Mouse (Mus musculus) heart, postnatal 0 days (tissue): ENCODE measurements around the gene Chn1. TPM values are rescaled to one million over a fixed set of nuclear protein-coding genes. Genes with fewer than 3 reads are reported as not detected.

Experiments used
- ATAC-seq: fragments of 200-750 bp; cut with Nextera tagmentation; 2 replicates; pipeline ENCODE4 v1.8.0; 2017; ENCODE audit warnings: low read depth, moderate number of reproducible peaks, moderate library complexity; ENCODE audit not compliant: insufficient read depth
- DNase-seq: peaks from one replicate; pipeline ENCODE4 v3.0.0-alpha.2; 2016; ENCODE audit warnings: low spot score
- H3K27ac ChIP-seq: fragments of 300-500 bp; sonication (generic); 2 replicates; pipeline ENCODE4 v1.5.1; 2014; ENCODE audit warnings: low read depth, mild to moderate bottlenecking
- H3K27me3 ChIP-seq: fragments of 300-500 bp; sonication (generic); 2 replicates; pipeline ENCODE4 v1.6.1; 2014; ENCODE audit warnings: low read length, mixed read lengths; ENCODE audit not compliant: control insufficient read depth, insufficient read depth
- H3K36me3 ChIP-seq: fragments of 300-500 bp; sonication (generic); replicated peaks from 2 replicates; pipeline ENCODE4 v1.6.1; 2014; ENCODE audit warnings: low read length, mixed read lengths; ENCODE audit not compliant: control insufficient read depth, insufficient read depth
- H3K4me1 ChIP-seq: fragments of 300-500 bp; sonication (generic); 2 replicates; pipeline ENCODE4 v1.6.1; 2014; ENCODE audit warnings: antibody characterized with exemption; ENCODE audit not compliant: control insufficient read depth, insufficient read depth
- H3K4me2 ChIP-seq: fragments of 300-500 bp; sonication (generic); 2 replicates; pipeline ENCODE4 v1.6.1; 2014; ENCODE audit warnings: low read depth, mild to moderate bottlenecking, low read length, moderate library complexity
- H3K4me3 ChIP-seq: fragments of 300-500 bp; sonication (generic); 2 replicates; pipeline ENCODE4 v1.5.1; 2014; ENCODE audit warnings: low read depth, low read length
- H3K9ac ChIP-seq: fragments of 300-500 bp; sonication (generic); replicated peaks from 2 replicates; pipeline ENCODE4 v1.6.1; 2014; ENCODE audit warnings: low read depth, low read length, mixed read lengths
- H3K9me3 ChIP-seq: fragments of 300-500 bp; sonication (generic); replicated peaks from 2 replicates; pipeline ENCODE4 v1.6.1; 2016; ENCODE audit warnings: low read length; ENCODE audit not compliant: control insufficient read depth
- CTCF ChIP-seq: IDR thresholded peaks from 2 replicates; pipeline ENCODE4 v1.5.1; 2016; ENCODE audit warnings: antibody characterized with exemption, control low read depth, low read depth
- EP300 ChIP-seq: IDR thresholded peaks from 2 replicates; pipeline ENCODE4 v1.6.1; 2016; ENCODE audit warnings: antibody characterized with exemption, low read depth
- WGBS: fragments of 180-500 bp; shearing (Covaris S2); extraction: QIAGEN DNeasy Blood & Tissue Kit; methylation state at CpG from one replicate; pipeline ENCODE4 v1.1.7; 2014; 5-methylcytosine and 5-hydroxymethylcytosine counted together
- polyA plus RNA-seq: library from polyadenylated mRNA; unstranded; fragments of >200 nt; fragmentation: Nextera tagmentation; extraction: Ambion mirVana; gene quantifications from 2 replicates; pipeline ENCODE4 v1.2.1, GENCODE M21; 2015
- total RNA-seq: library from RNA; depleted of rRNA; stranded (reverse); fragments of >200 nt; gene quantifications from 2 replicates; pipeline ENCODE4 v1.2.3, GENCODE M21; 2014; ENCODE audit warnings: low replicate concordance

Gene Chn1
- total and polyA plus RNA-seq, 2 experiments from 2014 or later: 18.6 to 29.6 TPM

- TF ChIP-seq CTCF (no peak), EP300 (no peak)
- H3K4me3 ChIP-seq: peak overlapping the region; percentile 38
- 0 out of 2 replicates have a peak overlapping the region, but pooled peaks have one; percentile 0 for H3K9ac ChIP-seq
Measured at GRCm38 (mm10) chr2:73660566-73661134, 114.5 kb downstream of the Chn1 start.

GRCm38 (mm10) chr2:73659726-73660565 is 115.2 kb downstream of the Chn1 start:
- ATAC-seq (peak; percentile 88), DNase-seq (peak; percentile 58)
- Histone ChIP-seq H3K36me3 (no peaks in the 10 kb centered on the region), H3K9ac (peak overlapping the region; percentile 34), H3K27ac (peak overlapping the region; percentile 4; the same call in 1 of the 2 replicates), H3K4me3 (peak overlapping the region; percentile 38), H3K27me3 (no peaks in the 10 kb centered on the region), H3K9me3 (no peaks in the 10 kb centered on the region), H3K4me2 (peak overlapping the region; percentile 60), H3K4me1 (peaks cover 13% of the 10 kb centered on the region; the same call in 1 of the 2 replicates)
- 28% methylated on average over 18 of the region's 18 CpGs for WGBS
- TF ChIP-seq EP300: no peak

More at GRCm38 (mm10) chr2:73660566-73661134, 114.5 kb downstream of the Chn1 start:
- ATAC-seq (0 out of 2 replicates have a peak, but pooled peaks have one; percentile 6), DNase-seq (no peak)
- H3K36me3 ChIP-seq: no peaks in the 10 kb centered on the region
- H3K9me3 ChIP-seq: no peaks in the 10 kb centered on the region
- 83% methylated on average over 11 of the region's 11 CpGs for WGBS
- H3K4me1 ChIP-seq: peaks cover 13% of the 10 kb centered on the region; the same call in 1 of the 2 replicates
- H3K27ac ChIP-seq: peak overlapping the region; percentile 4; the same call in 1 of the 2 replicates
- peak overlapping the region; percentile 60 for H3K4me2 ChIP-seq
- H3K27me3 ChIP-seq: no peaks in the 10 kb centered on the region

DNA sequence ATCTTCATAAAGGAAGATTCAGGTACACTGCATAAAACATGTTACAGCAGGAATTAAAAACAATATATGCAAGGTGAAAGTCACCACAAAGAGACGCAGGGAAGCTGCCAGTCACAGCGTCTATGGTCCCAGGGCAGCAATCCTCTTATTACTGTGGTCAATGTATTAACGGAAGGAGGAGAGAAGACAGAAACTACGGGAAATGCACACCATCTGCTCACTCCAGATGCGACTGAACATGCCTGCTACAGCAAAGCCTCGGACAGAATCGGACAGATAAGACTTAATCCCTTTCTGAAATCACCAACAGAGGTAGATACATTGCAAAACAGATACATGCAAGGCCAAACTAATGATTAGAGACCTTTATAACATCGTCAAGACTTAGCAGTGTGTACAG is 116.1 kb downstream of the Chn1 start:
- Histone ChIP-seq H3K9me3 (no peaks in the 10 kb centered on the region), H3K4me3 (0 out of 2 replicates have a peak overlapping the region, but pooled peaks have one; percentile 38)
- ATAC-seq: no peak

GRCm38 (mm10) chr2:73657961-73658360 is 117.2 kb downstream of the Chn1 start:
- no peak overlapping the region for H3K27ac ChIP-seq
- no peak overlapping the region for H3K4me3 ChIP-seq
- no peaks in the 10 kb centered on the region for H3K9me3 ChIP-seq
- 90% methylated on average over 3 of the region's 3 CpGs for WGBS
- TF ChIP-seq EP300 (no peak), CTCF (no peak)
- no peaks in the 10 kb centered on the region for H3K36me3 ChIP-seq
- ATAC-seq (no peak), DNase-seq (no peak)
- peaks cover 21% of the 10 kb centered on the region; the same call in 1 of the 2 replicates for H3K4me1 ChIP-seq
- H3K4me2 ChIP-seq: no peak overlapping the region
- no peaks in the 10 kb centered on the region for H3K27me3 ChIP-seq
- no peak overlapping the region for H3K9ac ChIP-seq

More for the DNA sequence above, 116.1 kb downstream of the Chn1 start:
- 69% methylated on average over 8 of the region's 8 CpGs for WGBS
- H3K9ac ChIP-seq: no peak overlapping the region
- no peak for TF ChIP-seq CTCF
- TF ChIP-seq EP300: no peak
- no peaks in the 10 kb centered on the region for H3K27me3 ChIP-seq
- H3K4me2 ChIP-seq: peak overlapping the region; percentile 60
- H3K36me3 ChIP-seq: no peaks in the 10 kb centered on the region
- no peak overlapping the region for H3K27ac ChIP-seq
- H3K4me1 ChIP-seq: peaks cover 21% of the 10 kb centered on the region; the same call in 1 of the 2 replicates
- no peak for DNase-seq

GRCm38 (mm10) chr2:73657151-73657550 is 118.0 kb downstream of the Chn1 start:
- Histone ChIP-seq H3K4me2 (peak overlapping the region; percentile 38; the same call in 1 of the 2 replicates), H3K9me3 (no peaks in the 10 kb centered on the region), H3K9ac (no peak overlapping the region; the same call in 1 of the 2 replicates), H3K36me3 (no peaks in the 10 kb centered on the region), H3K4me3 (no peak overlapping the region), H3K27ac (0 out of 2 replicates have a peak overlapping the region, but pooled peaks have one; percentile 34), H3K4me1 (peaks cover 21% of the 10 kb centered on the region; the same call in 1 of the 2 replicates), H3K27me3 (no peaks in the 10 kb centered on the region)
- TF ChIP-seq CTCF (no peak), EP300 (no peak)
- WGBS: 32% methylated on average over 7 of the region's 7 CpGs
- DNase-seq: no peak
- ATAC-seq: peak; percentile 54; the same call in 1 of the 2 replicates
